Mouse (Mus musculus) heart, embryonic 14.5 days (tissue): Measurements from ENCODE around the gene BC028528. TPM values are rescaled to one million over a fixed set of nuclear protein-coding genes. Genes with fewer than 3 reads are reported as not detected.

Experiments
- ATAC-seq: fragments of 200-750 bp; cut with Nextera tagmentation; 2 replicates; pipeline ENCODE4 v1.8.0; 2017; ENCODE audit warnings: low read depth, moderate TSS enrichment; ENCODE audit not compliant: insufficient number of reproducible peaks, insufficient read depth, low FRiP score
- H3K27ac ChIP-seq, 2 experiments: fragments of 200-500 bp in 1 of 2; fragments of 300-500 bp in 1 of 2; sonication (generic) in 1 of 2; replicated peaks in 1 of 2; 2 replicates each; pipeline ENCODE4 v1.5.1; 2012 to 2014; ENCODE audit warnings: low read depth in 2 of 2, low read length in 2 of 2, control low read depth in 1 of 2, mild to moderate bottlenecking in 1 of 2, mixed read lengths in 1 of 2; ENCODE audit not compliant: control insufficient read depth in 1 of 2, insufficient read depth in 1 of 2
- H3K27me3 ChIP-seq: fragments of 300-500 bp; sonication (generic); 2 replicates; pipeline ENCODE4 v1.6.1; 2014; ENCODE audit warnings: mild to moderate bottlenecking, low read length, control low read depth; ENCODE audit not compliant: control insufficient read depth, insufficient read depth
- H3K36me3 ChIP-seq: fragments of 300-500 bp; sonication (generic); 2 replicates; pipeline ENCODE4 v1.6.1; 2014; ENCODE audit warnings: mild to moderate bottlenecking, control low read depth, low read length, mixed read lengths; ENCODE audit not compliant: control insufficient read depth, insufficient read depth
- H3K4me1 ChIP-seq, 2 experiments: fragments of 200-500 bp in 1 of 2; fragments of 300-500 bp in 1 of 2; sonication (generic) in 1 of 2; 2 replicates each; pipeline ENCODE4 v1.6.1; 2012 to 2014; ENCODE audit warnings: low read length in 2 of 2, control low read depth in 1 of 2, mixed read lengths in 1 of 2; ENCODE audit not compliant: control insufficient read depth in 2 of 2, insufficient read depth in 2 of 2
- H3K4me2 ChIP-seq: fragments of 300-500 bp; sonication (generic); 2 replicates; pipeline ENCODE4 v1.6.1; 2014; ENCODE audit warnings: mild to moderate bottlenecking, low read length
- H3K4me3 ChIP-seq, 2 experiments: fragments of 200-500 bp in 1 of 2; fragments of 300-500 bp in 1 of 2; sonication (generic) in 1 of 2; 2 replicates each; pipeline ENCODE4 v1.5.1; 2012 to 2014; ENCODE audit warnings: low read length in 2 of 2, mild to moderate bottlenecking in 2 of 2, control low read depth in 1 of 2, low read depth in 1 of 2, moderate library complexity in 1 of 2; ENCODE audit not compliant: control insufficient read depth in 1 of 2, insufficient read depth in 1 of 2
- H3K9ac ChIP-seq: fragments of 300-500 bp; sonication (generic); 2 replicates; pipeline ENCODE4 v1.6.1; 2014; ENCODE audit warnings: mild to moderate bottlenecking, low read length
- H3K9me3 ChIP-seq: fragments of 300-500 bp; sonication (generic); 2 replicates; pipeline ENCODE4 v1.6.1; 2016; ENCODE audit warnings: low read length, control low read depth; ENCODE audit not compliant: control insufficient read depth
- WGBS: fragments of 180-500 bp; shearing (Covaris S2); extraction: QIAGEN DNeasy Blood & Tissue Kit; methylation state at CpG from one replicate; pipeline ENCODE4 v1.1.7; 2014; 5-methylcytosine and 5-hydroxymethylcytosine counted together
- polyA plus RNA-seq: library from polyadenylated mRNA; unstranded; fragments of >200 nt; fragmentation: Nextera tagmentation; extraction: Ambion mirVana; gene quantifications from 2 replicates; pipeline ENCODE4 v1.2.1, GENCODE M21; 2014

BC028528 gene
- polyA plus RNA-seq, 1 experiment from 2014 or later = 45.1 TPM

DNA sequence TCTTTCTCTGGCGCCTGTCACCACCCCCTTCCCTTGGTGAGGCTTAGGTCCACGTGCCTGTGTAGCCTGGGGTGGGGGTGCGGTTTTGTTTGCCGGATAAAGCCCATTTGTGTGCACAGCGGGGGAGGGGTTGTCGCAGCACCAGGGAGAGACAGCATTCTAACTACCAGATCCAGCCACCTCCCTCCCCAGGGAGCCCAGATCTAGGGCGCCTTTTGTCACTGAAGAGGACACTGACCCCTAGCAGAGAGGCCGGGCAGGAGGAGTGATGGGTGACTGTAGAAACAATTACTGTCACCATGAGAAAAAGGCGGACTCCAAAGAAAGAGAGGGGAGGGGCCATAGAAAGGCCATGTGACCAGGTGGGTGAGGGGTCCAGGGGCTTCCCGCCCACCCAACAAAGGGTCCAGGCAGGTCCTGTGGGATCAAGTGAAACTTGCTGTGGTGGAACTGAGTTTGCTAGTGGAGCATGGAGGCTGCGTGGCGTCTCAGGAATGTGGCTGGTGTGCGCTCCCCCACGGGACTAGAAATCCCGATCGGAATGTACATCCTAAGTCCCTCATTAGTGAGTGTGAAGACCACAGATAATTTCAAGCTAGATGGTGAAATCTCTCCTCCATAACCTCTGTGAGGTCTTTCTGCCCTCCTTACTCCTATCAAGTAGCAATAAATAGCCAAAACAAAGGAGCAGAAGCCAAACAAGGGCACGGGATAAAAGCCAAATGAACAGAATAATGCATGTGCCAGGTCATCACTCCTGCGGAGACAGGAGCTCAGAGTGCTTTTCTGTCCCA is 13.5 kb upstream of the BC028528 start:
- peak overlapping the region; percentile 81 to 84 for H3K27ac ChIP-seq
- H3K9me3 ChIP-seq = no peaks in the 10 kb centered on the region
- H3K4me1 ChIP-seq = peaks cover 18 to 45% of the 10 kb centered on the region in 2 experiments
- H3K9ac ChIP-seq = peak overlapping the region; percentile 76
- no peaks in the 10 kb centered on the region for H3K27me3 ChIP-seq
- H3K4me3 ChIP-seq = peak overlapping the region; percentile 46 to 47
- peak overlapping the region; percentile 93 for H3K4me2 ChIP-seq
- H3K36me3 ChIP-seq = no peaks in the 10 kb centered on the region
- 0% methylated on average over 18 of the region's 18 CpGs for WGBS
- peak; percentile 29 for ATAC-seq

DNA sequence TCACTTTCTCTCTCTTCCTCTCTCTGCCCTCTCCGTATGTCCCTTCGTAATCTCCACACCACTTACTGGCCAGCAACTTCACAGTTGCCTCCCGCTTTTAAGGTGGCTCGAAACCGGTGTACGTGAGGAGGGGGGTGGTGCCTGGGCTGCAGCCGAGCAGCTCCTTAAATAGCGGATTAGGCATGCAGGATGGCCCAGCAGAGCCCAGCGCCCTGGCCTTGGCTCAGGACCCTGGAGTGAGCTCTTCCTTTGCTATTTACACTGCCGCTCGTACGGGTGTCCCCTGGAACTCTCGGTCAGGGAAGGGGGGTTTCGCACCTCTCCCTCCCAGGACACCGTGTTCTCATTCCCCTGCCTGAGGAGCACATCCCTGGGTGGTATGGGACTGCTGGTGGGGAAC is 12.8 kb upstream of the BC028528 start, which contains the start of gene Car14:
Gene Car14, minus strand, starts transcription at position 124 of the 400 bp plus-strand sequence.
- H3K27ac ChIP-seq = peak within 1 kb of the TSS; percentile 81 to 84
- peak within 1 kb of the TSS; percentile 76 for H3K9ac ChIP-seq
- H3K4me3 ChIP-seq = peak within 1 kb of the TSS; percentile 46 to 47
- H3K9me3 ChIP-seq = no peaks in the 10 kb centered on the region
- H3K4me1 ChIP-seq = peaks cover 18 to 45% of the 10 kb centered on the region in 2 experiments
- H3K4me2 ChIP-seq = peak within 1 kb of the TSS; percentile 93
- under 1% methylated on average over 15 of the region's 15 CpGs for WGBS
- peak; percentile 50 for ATAC-seq
- no peaks in the 10 kb centered on the region for H3K36me3 ChIP-seq
- no peaks in the 10 kb centered on the region for H3K27me3 ChIP-seq

DNA sequence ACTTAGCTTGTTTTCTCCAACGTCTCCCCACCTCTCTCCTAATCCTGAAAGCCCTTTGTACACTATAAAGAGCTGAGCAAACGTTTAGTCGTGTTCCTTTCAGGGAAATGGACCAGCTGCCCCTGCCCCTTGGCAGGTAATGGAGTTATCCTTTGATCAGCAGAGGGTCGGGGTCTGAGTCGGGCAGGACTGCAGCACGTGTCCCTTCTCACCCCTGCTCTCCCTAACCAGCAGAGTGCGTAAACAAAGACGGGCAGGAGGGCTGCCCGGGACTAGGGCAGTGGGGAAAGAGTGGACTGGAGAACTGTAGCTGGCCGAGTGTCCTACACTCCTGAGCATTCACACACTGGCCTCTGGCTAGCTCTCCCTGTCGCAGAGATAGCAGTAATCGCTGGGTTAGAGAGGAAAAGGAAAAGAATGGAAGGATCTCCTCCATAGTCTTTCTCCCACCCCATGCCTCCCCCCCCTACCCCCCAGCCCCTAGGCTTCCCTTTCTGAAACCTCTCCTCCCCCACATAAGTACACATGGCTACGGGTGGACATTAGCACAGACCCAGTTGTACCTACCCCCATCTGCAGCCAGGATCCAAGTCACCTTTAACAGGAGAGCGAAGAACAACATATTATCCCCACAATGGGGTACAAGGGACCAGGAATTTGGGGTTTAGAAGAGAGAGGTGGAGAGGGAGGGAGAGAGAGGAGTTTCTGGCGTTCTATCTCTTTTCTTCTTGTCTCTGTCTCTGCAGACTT is 12.1 kb upstream of the BC028528 start:
- 5% methylated on average over 15 of the region's 15 CpGs for WGBS
- H3K36me3 ChIP-seq = peaks cover under 1% of the 10 kb centered on the region; the same call in 1 of the 2 replicates
- H3K9me3 ChIP-seq = no peaks in the 10 kb centered on the region
- no peaks in the 10 kb centered on the region for H3K27me3 ChIP-seq
- no peak for ATAC-seq
- peak overlapping the region; percentile 76 for H3K9ac ChIP-seq
- H3K27ac ChIP-seq = peak overlapping the region; percentile 81 to 84
- peak overlapping the region; percentile 93 for H3K4me2 ChIP-seq
- peak overlapping the region; percentile 46 to 47 for H3K4me3 ChIP-seq
- peaks cover 18 to 45% of the 10 kb centered on the region in 2 experiments for H3K4me1 ChIP-seq

DNA sequence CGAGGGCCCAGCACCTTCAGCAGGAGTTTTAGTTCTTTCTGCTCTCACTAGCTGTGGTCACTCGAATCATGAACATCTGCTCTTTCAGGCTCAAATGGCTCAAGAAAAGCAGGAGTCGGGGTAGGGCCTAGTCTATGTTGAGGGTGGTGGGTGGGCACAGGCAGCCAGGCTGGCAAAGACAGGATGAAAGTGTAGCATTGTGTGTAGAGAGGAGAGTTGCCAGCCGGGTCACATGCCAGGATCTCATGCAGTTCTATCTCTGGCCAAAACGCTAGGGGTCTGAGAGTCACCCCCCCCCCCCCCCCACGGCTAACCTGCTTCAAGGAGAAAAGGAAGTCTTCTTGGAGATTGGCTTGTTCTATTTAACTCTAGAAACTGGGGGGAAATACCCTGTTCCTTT is 10.8 kb upstream of the BC028528 start:
- 34% methylated on average over 6 of the region's 6 CpGs for WGBS
- Histone ChIP-seq H3K4me3 (0 out of 4 replicates have a peak overlapping the region, but pooled peaks have one; percentile 1 to 46), H3K27me3 (no peaks in the 10 kb centered on the region), H3K27ac (peak overlapping the region; percentile 48 to 54; a peak in 3 of 4 replicates), H3K9ac (peak overlapping the region; percentile 76; the same call in 1 of the 2 replicates), H3K4me2 (peak overlapping the region; percentile 93), H3K36me3 (peaks cover 13% of the 10 kb centered on the region), H3K4me1 (peaks cover 18 to 45% of the 10 kb centered on the region in 2 experiments), H3K9me3 (no peaks in the 10 kb centered on the region)
- ATAC-seq = no peak

DNA sequence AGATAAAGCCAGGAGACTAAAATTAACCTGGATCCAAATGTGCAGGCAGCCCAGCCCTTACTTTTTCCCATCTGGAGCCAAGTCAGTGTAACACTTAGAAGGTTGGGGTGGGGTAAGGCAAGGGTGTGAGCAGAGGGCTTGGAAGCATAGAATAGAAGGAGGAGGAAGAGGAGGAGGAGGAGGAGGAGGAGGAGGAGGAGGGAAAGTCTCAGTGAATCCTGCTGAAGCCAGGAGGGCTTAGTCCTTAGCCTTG is 10.5 kb upstream of the BC028528 start:
- no peak for ATAC-seq
- H3K9me3 ChIP-seq = no peaks in the 10 kb centered on the region
- H3K9ac ChIP-seq = peak overlapping the region; percentile 76
- peak overlapping the region; percentile 93 for H3K4me2 ChIP-seq
- H3K27ac ChIP-seq = peak overlapping the region; percentile 48 to 54; a peak in 3 of 4 replicates
- peaks cover 16% of the 10 kb centered on the region for H3K36me3 ChIP-seq
- H3K4me1 ChIP-seq = peaks cover 18 to 45% of the 10 kb centered on the region in 2 experiments
- no peaks in the 10 kb centered on the region for H3K27me3 ChIP-seq
- 0 out of 4 replicates have a peak overlapping the region, but pooled peaks of 1 of the 2 experiments have one; percentile 1 for H3K4me3 ChIP-seq

DNA sequence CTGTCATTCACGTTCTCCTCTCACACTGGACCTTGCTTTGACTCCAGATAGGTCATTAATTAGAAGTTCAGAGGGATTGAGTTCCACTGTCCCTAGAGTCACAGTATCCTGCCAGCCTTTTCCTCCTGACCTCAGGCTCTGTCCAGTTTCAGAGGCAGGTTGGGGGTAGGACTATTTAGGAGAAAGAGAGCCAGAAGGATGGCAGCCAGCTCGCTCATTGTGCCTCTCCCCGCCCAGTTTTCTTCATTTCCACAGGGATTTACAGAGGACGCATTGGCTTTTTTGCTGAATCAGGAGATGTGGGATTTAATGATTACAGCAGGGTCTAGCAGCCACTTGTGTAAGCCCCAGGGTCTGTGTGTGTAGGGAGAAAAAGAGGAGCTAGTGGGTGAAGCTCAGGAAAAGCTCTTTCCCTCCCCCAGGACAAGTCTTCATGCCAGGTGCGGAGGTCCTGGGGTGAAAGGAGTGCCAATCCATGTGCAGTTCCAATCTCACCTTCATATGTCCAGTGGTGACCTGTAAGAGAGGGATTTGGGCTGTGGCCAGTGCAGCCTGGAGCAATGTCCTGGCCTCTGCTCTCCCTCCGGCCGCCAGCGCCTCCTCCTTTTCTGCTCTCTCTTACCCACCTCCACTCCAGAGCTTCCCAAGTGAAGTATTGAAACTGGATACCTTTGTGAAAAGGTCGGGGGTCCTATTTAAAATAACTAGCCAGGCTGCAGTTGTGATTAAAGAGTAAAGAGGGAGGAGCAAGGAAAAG is 10.0 kb upstream of the BC028528 start:
- H3K36me3 ChIP-seq = peaks cover 17% of the 10 kb centered on the region
- WGBS = 55% methylated on average over 9 of the region's 9 CpGs
- H3K27ac ChIP-seq = peak overlapping the region; percentile 48 to 54
- H3K9me3 ChIP-seq = no peaks in the 10 kb centered on the region
- peaks cover 18 to 45% of the 10 kb centered on the region in 2 experiments for H3K4me1 ChIP-seq
- H3K4me3 ChIP-seq = no peak overlapping the region
- H3K4me2 ChIP-seq = peak overlapping the region; percentile 93
- H3K27me3 ChIP-seq = no peaks in the 10 kb centered on the region
- ATAC-seq = no peak
- H3K9ac ChIP-seq = peak overlapping the region; percentile 76

DNA sequence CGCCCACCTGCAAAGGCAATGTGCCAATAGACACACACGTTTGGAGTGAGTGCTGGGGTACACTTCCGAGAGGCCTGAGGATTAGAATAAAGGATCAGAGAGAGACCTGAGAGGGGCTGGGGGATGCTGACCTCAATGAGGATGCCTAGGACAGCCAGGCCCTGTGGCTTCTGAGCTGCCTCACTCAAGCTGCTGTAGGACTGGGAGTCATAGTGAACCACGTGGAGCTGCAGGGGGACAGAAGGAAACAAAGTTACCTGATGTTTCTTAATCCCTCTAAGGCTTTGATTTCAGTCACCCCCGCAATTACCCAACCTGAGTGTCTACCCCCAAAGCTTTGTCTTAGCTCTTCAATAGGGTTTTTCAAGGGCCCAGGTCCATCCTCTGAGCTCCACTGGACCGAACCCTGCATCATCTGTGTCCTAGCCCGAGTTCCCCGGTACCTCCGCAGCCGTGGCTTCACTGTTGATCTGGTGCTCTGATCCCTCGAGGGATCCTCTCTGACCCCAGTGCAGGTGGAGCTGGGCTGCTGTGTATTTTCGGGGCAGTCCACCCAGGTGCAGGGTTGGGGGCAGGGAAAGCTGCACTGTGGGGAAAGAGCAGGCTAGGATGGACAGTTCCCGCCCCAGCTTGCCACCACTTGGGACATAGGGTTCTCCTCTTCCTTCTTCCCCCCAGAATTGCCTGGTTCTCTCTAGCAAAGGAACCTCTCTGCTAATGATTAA is 8.2 kb upstream of the BC028528 start:
- Histone ChIP-seq H3K27me3 (no peaks in the 10 kb centered on the region), H3K4me2 (no peak overlapping the region), H3K4me3 (no peak overlapping the region), H3K27ac (no peak overlapping the region), H3K4me1 (peaks cover 14 to 37% of the 10 kb centered on the region in 2 experiments), H3K9ac (no peak overlapping the region), H3K9me3 (no peaks in the 10 kb centered on the region), H3K36me3 (peaks cover 25% of the 10 kb centered on the region)
- ATAC-seq = no peak
- 75% methylated on average over 13 of the region's 13 CpGs for WGBS
